Mouse (Mus musculus) forebrain, embryonic 11.5 days (tissue): ENCODE data around the gene Spint1. TPM values are rescaled to one million over a fixed set of nuclear protein-coding genes. Genes with fewer than 3 reads are reported as not detected.

Experiments
- ATAC-seq: fragments of 200-750 bp; cut with Nextera tagmentation; replicated peaks from 2 replicates; pipeline ENCODE4 v1.8.0; 2017; ENCODE audit warnings: moderate TSS enrichment; ENCODE audit not compliant: low FRiP score
- DNase-seq: peaks from one replicate; pipeline ENCODE4 v3.0.0-alpha.2; 2017; ENCODE audit warnings: low spot score
- H3K27ac ChIP-seq: fragments of 300-500 bp; sonication (generic); 2 replicates; pipeline ENCODE4 v1.5.1; 2014; ENCODE audit warnings: low read depth, low read length
- H3K27me3 ChIP-seq: fragments of 300-500 bp; sonication (generic); 2 replicates; pipeline ENCODE4 v1.6.1; 2014; ENCODE audit warnings: mild to moderate bottlenecking, low read length, mixed read lengths; ENCODE audit not compliant: control insufficient read depth, insufficient read depth
- H3K36me3 ChIP-seq: fragments of 300-500 bp; sonication (generic); 2 replicates; pipeline ENCODE4 v1.6.1; 2014; ENCODE audit warnings: mild to moderate bottlenecking, low read length, moderate library complexity, mixed read lengths; ENCODE audit not compliant: control insufficient read depth, insufficient read depth
- H3K4me1 ChIP-seq: fragments of 300-500 bp; sonication (generic); replicated peaks from 2 replicates; pipeline ENCODE4 v1.6.1; 2014; ENCODE audit warnings: low read length, mixed read lengths; ENCODE audit not compliant: control insufficient read depth, insufficient read depth
- H3K4me2 ChIP-seq: fragments of 300-500 bp; sonication (generic); 2 replicates; pipeline ENCODE4 v1.6.1; 2014; ENCODE audit warnings: low read depth, mild to moderate bottlenecking, low read length, moderate library complexity, mixed read lengths; ENCODE audit not compliant: severe bottlenecking
- H3K4me3 ChIP-seq: fragments of 300-500 bp; sonication (generic); 2 replicates; pipeline ENCODE4 v1.5.1; 2014; ENCODE audit warnings: low read depth, low read length
- H3K9ac ChIP-seq: fragments of 300-500 bp; sonication (generic); 2 replicates; pipeline ENCODE4 v1.6.1; 2014; ENCODE audit warnings: low read length
- H3K9me3 ChIP-seq: fragments of 300-500 bp; sonication (generic); 2 replicates; pipeline ENCODE4 v1.6.1; 2016; ENCODE audit warnings: low read length, mixed read lengths; ENCODE audit not compliant: control insufficient read depth
- WGBS: fragments of 180-500 bp; shearing (Covaris S2); extraction: QIAGEN DNeasy Blood & Tissue Kit; methylation state at CpG from one replicate; pipeline ENCODE4 v1.1.7; 2014; 5-methylcytosine and 5-hydroxymethylcytosine counted together
- polyA plus RNA-seq: library from polyadenylated mRNA; unstranded; fragments of >200 nt; fragmentation: Nextera tagmentation; extraction: Ambion mirVana; gene quantifications from 2 replicates; pipeline ENCODE4 v1.2.1, GENCODE M21; 2014

Gene Spint1
- polyA plus RNA-seq, 1 experiment from 2014 or later = 2.2 TPM

- Histone ChIP-seq H3K4me2 (no peak overlapping the region), H3K27ac (no peak overlapping the region), H3K36me3 (no peaks in the 10 kb centered on the region), H3K9ac (no peak overlapping the region), H3K27me3 (peaks cover 4% of the 10 kb centered on the region), H3K4me3 (no peak overlapping the region), H3K4me1 (no peaks in the 10 kb centered on the region), H3K9me3 (no peaks in the 10 kb centered on the region)
- 83% methylated on average over 1 of the region's 1 CpGs for WGBS
- no peak for ATAC-seq
- DNase-seq = no peak
These were observed 37.0 kb downstream of the Spint1 start for GRCm38 (mm10) chr2:119274126-119274525.

- ATAC-seq (no peak), DNase-seq (no peak)
- no peak overlapping the region for H3K27ac ChIP-seq
- H3K9ac ChIP-seq = no peak overlapping the region
- H3K4me3 ChIP-seq = no peak overlapping the region
- H3K36me3 ChIP-seq = no peaks in the 10 kb centered on the region
- H3K4me1 ChIP-seq = no peaks in the 10 kb centered on the region
- WGBS = 88% methylated on average over 7 of the region's 7 CpGs
- H3K4me2 ChIP-seq = no peak overlapping the region
- H3K27me3 ChIP-seq = no peaks in the 10 kb centered on the region
- H3K9me3 ChIP-seq = no peaks in the 10 kb centered on the region
These were observed 39.8 kb downstream of the Spint1 start for GRCm38 (mm10) chr2:119276926-119277325.

GRCm38 (mm10) chr2:119277810-119278209, 40.6 kb downstream of the Spint1 start:
- H3K4me1 ChIP-seq = no peaks in the 10 kb centered on the region

GRCm38 (mm10) chr2:119281899-119282565, 44.9 kb downstream of the Spint1 start:
- H3K9me3 ChIP-seq = no peaks in the 10 kb centered on the region
- DNase-seq = no peak
- H3K27me3 ChIP-seq = no peaks in the 10 kb centered on the region
- no peak overlapping the region for H3K9ac ChIP-seq
- H3K4me1 ChIP-seq = no peaks in the 10 kb centered on the region
- H3K4me2 ChIP-seq = no peak overlapping the region
- no peaks in the 10 kb centered on the region for H3K36me3 ChIP-seq
- no peak for ATAC-seq
- H3K27ac ChIP-seq = no peak overlapping the region
- WGBS = 92% methylated on average over 7 of the region's 7 CpGs
- no peak overlapping the region for H3K4me3 ChIP-seq

More at GRCm38 (mm10) chr2:119277810-119278209, 40.6 kb downstream of the Spint1 start:
- Histone ChIP-seq H3K27me3 (no peaks in the 10 kb centered on the region), H3K36me3 (no peaks in the 10 kb centered on the region), H3K9me3 (no peaks in the 10 kb centered on the region), H3K9ac (no peak overlapping the region), H3K4me2 (no peak overlapping the region), H3K27ac (no peak overlapping the region), H3K4me3 (no peak overlapping the region)
- WGBS = 90% methylated on average over 23 of the region's 23 CpGs
- DNase-seq (no peak), ATAC-seq (no peak)

- peaks cover 8% of the 10 kb centered on the region; the same call in 1 of the 2 replicates for H3K4me1 ChIP-seq
- H3K4me2 ChIP-seq = no peak overlapping the region
- no peak for ATAC-seq
- no peaks in the 10 kb centered on the region; the same call in 1 of the 2 replicates for H3K36me3 ChIP-seq
- H3K9me3 ChIP-seq = no peaks in the 10 kb centered on the region
- H3K9ac ChIP-seq = no peak overlapping the region
- 94% methylated on average over 5 of the region's 5 CpGs for WGBS
- no peak overlapping the region for H3K27ac ChIP-seq
- DNase-seq = no peak
- H3K27me3 ChIP-seq = no peaks in the 10 kb centered on the region
- no peak overlapping the region for H3K4me3 ChIP-seq
These were observed 50.2 kb downstream of the Spint1 start for GRCm38 (mm10) chr2:119287372-119287771.

GRCm38 (mm10) chr2:119288270-119288882, 51.2 kb downstream of the Spint1 start, which contains the start of gene Vps18:
Gene Vps18, plus strand, starts transcription at chr2:119288740.
- WGBS = under 1% methylated on average over 31 of the region's 31 CpGs
- H3K4me2 ChIP-seq = peak within 1 kb of the TSS; percentile 65
- H3K27ac ChIP-seq = no peak within 1 kb of the TSS
- no peaks in the 10 kb centered on the region for H3K27me3 ChIP-seq
- H3K9me3 ChIP-seq = no peaks in the 10 kb centered on the region
- no peaks in the 10 kb centered on the region; the same call in 1 of the 2 replicates for H3K36me3 ChIP-seq
- peak; percentile 99 for DNase-seq
- H3K4me3 ChIP-seq = peak within 1 kb of the TSS; percentile 72
- ATAC-seq = peak; percentile 95
- H3K9ac ChIP-seq = peak within 1 kb of the TSS; percentile 82
- H3K4me1 ChIP-seq = peaks cover 8% of the 10 kb centered on the region; the same call in 1 of the 2 replicates

- Histone ChIP-seq H3K4me1 (peaks cover 8% of the 10 kb centered on the region; the same call in 1 of the 2 replicates), H3K9ac (peak overlapping the region; percentile 82), H3K36me3 (peaks cover 4% of the 10 kb centered on the region; the same call in 1 of the 2 replicates), H3K4me3 (peak overlapping the region; percentile 72), H3K4me2 (peak overlapping the region; percentile 65), H3K9me3 (no peaks in the 10 kb centered on the region), H3K27me3 (no peaks in the 10 kb centered on the region), H3K27ac (no peak overlapping the region)
- WGBS = 5% methylated on average over 11 of the region's 11 CpGs
- DNase-seq = peak; percentile 60
- ATAC-seq = no peak
These were observed 51.9 kb downstream of the Spint1 start for GRCm38 (mm10) chr2:119289014-119289416.

- 93% methylated on average over 5 of the region's 5 CpGs for WGBS
- DNase-seq (no peak), ATAC-seq (no peak)
- Histone ChIP-seq H3K4me1 (peaks cover 8% of the 10 kb centered on the region; the same call in 1 of the 2 replicates), H3K4me3 (no peak overlapping the region), H3K27me3 (no peaks in the 10 kb centered on the region), H3K4me2 (no peak overlapping the region), H3K27ac (no peak overlapping the region), H3K9ac (no peak overlapping the region), H3K36me3 (peaks cover 11% of the 10 kb centered on the region; the same call in 1 of the 2 replicates), H3K9me3 (no peaks in the 10 kb centered on the region)
These were observed 55.1 kb downstream of the Spint1 start for GRCm38 (mm10) chr2:119292281-119292680.
